Mouse (Mus musculus): ENCODE results near the gene Scn8a. TPM values are rescaled to one million over a fixed set of nuclear protein-coding genes. Genes with fewer than 3 reads are reported as not detected.

Scn8a gene
- polyA plus RNA-seq, 1 experiment: 107 TPM

DNA sequence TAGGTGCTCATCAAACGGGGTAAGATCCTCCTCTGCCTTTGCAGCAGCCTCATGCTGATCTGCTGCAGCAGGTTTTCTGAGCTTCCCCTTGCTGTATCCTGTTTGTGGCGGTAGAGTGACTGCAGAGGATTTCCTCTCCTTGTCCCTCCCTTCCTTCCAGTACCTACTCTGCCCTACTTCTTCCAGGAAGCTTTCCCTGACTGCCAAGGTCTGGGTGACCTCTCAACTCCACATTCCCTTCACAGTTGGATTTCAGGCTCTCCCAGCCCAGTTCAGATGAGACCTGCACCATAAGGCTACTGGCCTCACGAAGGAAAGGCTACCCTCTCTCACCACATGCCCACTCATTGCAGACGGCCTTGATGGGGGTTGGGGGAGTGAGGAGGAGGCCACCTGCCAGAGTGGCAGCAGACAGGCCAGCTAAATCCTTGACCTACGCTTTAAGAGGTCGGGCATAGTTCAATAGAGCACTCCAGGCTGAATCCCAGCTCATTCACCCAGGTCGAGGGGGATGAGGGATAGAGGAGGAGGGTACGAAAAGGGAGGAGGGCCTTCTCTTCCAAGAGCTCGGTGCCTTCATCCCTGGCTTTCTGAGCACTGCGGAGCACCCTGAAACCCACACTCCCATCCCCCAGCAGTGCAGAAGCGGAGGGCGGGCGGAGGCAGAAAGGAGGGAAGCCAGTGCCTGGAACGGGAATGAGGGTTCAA is 222.6 kb downstream of the Scn8a start:
- Histone ChIP-seq H3K27me3 (ENCODE audit: control insufficient read depth, insufficient read depth, low read length) (no peaks in the 10 kb centered on the region), H3K27ac (ENCODE audit: insufficient read depth, low read length) (no peak overlapping the region), H3K4me1 (ENCODE audit: control insufficient read depth, insufficient read depth, low read length) (no peaks in the 10 kb centered on the region), H3K4me3 (replicated peaks; ENCODE audit: insufficient read depth, low read depth, low read length) (no peak overlapping the region)
- TF ChIP-seq POLR2A (IDR thresholded peaks at IDR 0.05; ENCODE audit: borderline replicate concordance, insufficient read depth, low read length) (no peak), CTCF (IDR thresholded peaks at IDR 0.05; ENCODE audit: borderline replicate concordance, insufficient read depth, low read depth, low read length) (no peak)
- DNase-seq: no peak
- 56% methylated on average over 14 of the region's 14 CpGs for WGBS

DNA sequence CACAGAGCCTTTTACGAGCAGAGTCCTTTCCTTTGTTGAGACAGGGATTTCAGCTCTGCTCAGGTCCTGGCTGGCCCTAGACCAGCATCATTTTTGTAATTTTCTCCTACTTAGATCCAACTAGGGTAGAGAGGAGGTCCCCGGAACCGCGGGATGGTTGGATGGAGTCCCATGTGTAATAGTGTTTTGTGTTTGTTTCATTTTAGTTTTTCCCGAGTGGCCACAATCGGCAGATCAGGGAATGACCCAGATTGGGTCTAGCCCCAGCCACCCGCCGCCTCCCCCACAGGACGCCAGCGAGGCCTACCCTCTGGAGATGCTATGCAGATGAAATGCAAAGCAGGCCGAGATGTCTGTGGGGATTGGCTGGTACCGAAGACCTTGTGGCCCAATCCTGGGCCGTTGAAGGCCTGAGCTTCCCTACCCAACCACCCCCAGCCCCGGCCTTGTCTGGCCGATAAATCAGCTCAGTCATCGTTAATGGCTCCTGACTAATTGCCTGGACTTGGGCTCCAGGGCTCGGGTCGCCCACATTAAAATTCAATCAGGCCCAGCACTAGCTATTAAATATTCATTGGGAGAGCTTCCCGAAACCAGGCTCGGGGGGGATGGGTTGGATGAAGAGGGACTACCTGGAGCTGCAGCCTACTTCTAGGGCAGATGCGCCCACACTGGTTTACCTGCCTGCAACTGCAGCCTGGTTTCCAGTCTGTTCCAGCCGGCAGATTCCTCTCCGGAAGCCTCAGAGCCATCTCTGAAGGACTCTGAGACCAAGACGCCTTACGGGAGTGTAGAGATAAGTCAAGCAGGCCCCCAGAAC is 223.4 kb downstream of the Scn8a start:
- no peaks in the 10 kb centered on the region for H3K27me3 ChIP-seq (ENCODE audit: control insufficient read depth, insufficient read depth, low read length)
- DNase-seq: peak; percentile 35 to 53
- TF ChIP-seq POLR2A (IDR thresholded peaks at IDR 0.05; ENCODE audit: borderline replicate concordance, insufficient read depth, low read length): no peak
- no peak for TF ChIP-seq CTCF (IDR thresholded peaks at IDR 0.05; ENCODE audit: borderline replicate concordance, insufficient read depth, low read depth, low read length)
- no peak overlapping the region for H3K4me3 ChIP-seq (replicated peaks; ENCODE audit: insufficient read depth, low read depth, low read length)
- H3K27ac ChIP-seq (ENCODE audit: insufficient read depth, low read length): no peak overlapping the region
- WGBS: 53% methylated on average over 25 of the region's 25 CpGs
- peaks cover under 1% of the 10 kb centered on the region; the same call in 1 of the 2 replicates for H3K4me1 ChIP-seq (ENCODE audit: control insufficient read depth, insufficient read depth, low read length)

DNA sequence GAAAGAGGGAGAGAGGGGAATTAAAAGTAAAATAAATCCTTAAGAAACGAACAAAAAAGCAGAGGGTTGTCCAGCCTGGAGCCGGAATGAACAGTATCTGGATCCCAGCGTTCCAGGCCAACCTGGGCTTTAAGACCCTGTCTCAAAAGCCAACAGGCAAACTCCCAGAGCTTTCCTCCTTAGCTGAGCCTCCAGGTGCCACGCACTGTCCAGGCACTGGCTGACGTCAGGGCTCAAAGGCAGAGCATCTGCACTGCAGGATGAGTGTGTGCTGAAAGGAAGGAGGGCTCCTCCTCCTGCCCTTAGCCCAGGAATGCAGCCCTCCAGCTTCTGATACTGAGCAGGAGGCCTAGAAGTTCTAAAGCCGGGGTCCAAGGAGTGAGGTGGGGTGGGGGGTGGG is 224.3 kb downstream of the Scn8a start:
- 77% methylated on average over 6 of the region's 6 CpGs for WGBS

DNA sequence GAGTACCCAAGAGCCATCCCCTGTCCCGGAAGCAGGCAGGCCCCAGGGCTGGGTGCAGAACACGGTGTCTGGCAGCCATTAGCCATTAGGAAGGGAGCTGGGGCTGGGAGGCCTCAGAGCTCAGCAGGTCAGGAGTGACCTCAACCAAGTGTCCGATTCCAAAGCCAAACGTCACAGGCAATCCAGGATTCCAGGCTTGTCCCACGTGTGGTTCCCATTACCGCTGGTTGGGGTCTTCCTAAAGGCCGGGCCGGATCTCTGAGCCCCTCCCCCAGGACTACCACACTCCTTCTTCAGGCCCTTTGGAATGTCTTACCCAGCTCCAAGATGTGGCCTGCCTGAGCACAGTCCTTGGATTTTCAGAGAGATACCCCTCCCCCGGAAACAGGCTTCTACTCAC is 225.3 kb downstream of the Scn8a start:
- 77% methylated on average over 9 of the region's 9 CpGs for WGBS
- no peak overlapping the region for H3K27ac ChIP-seq (ENCODE audit: insufficient read depth, low read length)
- TF ChIP-seq POLR2A (IDR thresholded peaks at IDR 0.05; ENCODE audit: borderline replicate concordance, insufficient read depth, low read length) (no peak), CTCF (IDR thresholded peaks at IDR 0.05; ENCODE audit: borderline replicate concordance, insufficient read depth, low read depth, low read length) (no peak)

More for the DNA sequence above, 224.3 kb downstream of the Scn8a start:
- peaks cover 4% of the 10 kb centered on the region; the same call in 1 of the 2 replicates for H3K4me1 ChIP-seq (ENCODE audit: control insufficient read depth, insufficient read depth, low read length)
- DNase-seq: no peak
- no peaks in the 10 kb centered on the region for H3K27me3 ChIP-seq (ENCODE audit: control insufficient read depth, insufficient read depth, low read length)
- no peak overlapping the region for H3K4me3 ChIP-seq (replicated peaks; ENCODE audit: insufficient read depth, low read depth, low read length)
- H3K27ac ChIP-seq (ENCODE audit: insufficient read depth, low read length): no peak overlapping the region
- no peak for TF ChIP-seq POLR2A (IDR thresholded peaks at IDR 0.05; ENCODE audit: borderline replicate concordance, insufficient read depth, low read length)
- no peak for TF ChIP-seq CTCF (IDR thresholded peaks at IDR 0.05; ENCODE audit: borderline replicate concordance, insufficient read depth, low read depth, low read length)

DNA sequence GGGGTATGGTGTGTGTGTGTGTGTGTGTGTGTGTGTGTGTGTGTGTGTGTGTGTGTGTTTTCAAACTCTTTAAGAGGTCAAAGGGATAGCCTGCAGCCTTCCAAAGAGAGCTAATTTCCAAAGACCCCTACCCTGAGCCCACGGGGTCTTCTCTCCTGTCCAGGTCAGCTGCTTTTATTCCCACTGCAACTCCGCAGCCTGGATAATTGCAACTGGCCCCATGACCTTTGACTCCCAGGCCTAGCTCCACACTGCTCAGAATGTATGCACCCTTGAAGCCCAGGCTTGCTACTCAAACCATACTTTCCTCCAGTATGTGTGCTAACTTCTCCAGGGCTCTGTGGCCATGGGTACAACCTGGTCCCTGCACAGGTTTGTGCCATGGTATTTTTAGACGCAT is 225.7 kb downstream of the Scn8a start:
- Histone ChIP-seq H3K27ac (ENCODE audit: insufficient read depth, low read length) (no peak overlapping the region), H3K4me3 (replicated peaks; ENCODE audit: insufficient read depth, low read depth, low read length) (no peak overlapping the region), H3K4me1 (ENCODE audit: control insufficient read depth, insufficient read depth, low read length) (peaks cover 4% of the 10 kb centered on the region; the same call in 1 of the 2 replicates), H3K27me3 (ENCODE audit: control insufficient read depth, insufficient read depth, low read length) (no peaks in the 10 kb centered on the region)
- no peak for DNase-seq
- no peak for TF ChIP-seq POLR2A (IDR thresholded peaks at IDR 0.05; ENCODE audit: borderline replicate concordance, insufficient read depth, low read length)
- no peak for TF ChIP-seq CTCF (IDR thresholded peaks at IDR 0.05; ENCODE audit: borderline replicate concordance, insufficient read depth, low read depth, low read length)
- WGBS: 72% methylated on average over 3 of the region's 3 CpGs

More for the DNA sequence above, 225.3 kb downstream of the Scn8a start:
- peaks cover 4% of the 10 kb centered on the region; the same call in 1 of the 2 replicates for H3K4me1 ChIP-seq (ENCODE audit: control insufficient read depth, insufficient read depth, low read length)
- no peak for DNase-seq
- H3K27me3 ChIP-seq (ENCODE audit: control insufficient read depth, insufficient read depth, low read length): no peaks in the 10 kb centered on the region
- H3K4me3 ChIP-seq (replicated peaks; ENCODE audit: insufficient read depth, low read depth, low read length): no peak overlapping the region

Other genes starting within 250 kb of the Scn8a start
- gene Smagp, start 232.9 kb upstream of the Scn8a start, polyA plus RNA-seq (2012; rRNA removed): 3.3 and 3.7 TPM in 2 replicates
- gene Bin2, start 200.3 kb upstream of the Scn8a start, polyA plus RNA-seq (2012; rRNA removed): 3.0 and 4.1 TPM in 2 replicates
- 6.5 and 8.3 TPM in 2 replicates for gene Cela1, start 181.9 kb upstream of the Scn8a start, polyA plus RNA-seq (2012; rRNA removed)
- 9.0 and 13.1 TPM in 2 replicates for gene Galnt6, start 140.5 kb upstream of the Scn8a start, polyA plus RNA-seq (2012; rRNA removed)
- 30.1 and 31.2 TPM in 2 replicates for gene Slc4a8, start 108.1 kb upstream of the Scn8a start, polyA plus RNA-seq (2012; rRNA removed)
- gene Gm47841, start 177.5 kb downstream of the Scn8a start, polyA plus RNA-seq (2012; rRNA removed): not detected in 2 replicates
- 2.5 and 2.7 TPM in 2 replicates for gene Fignl2, start 208.7 kb downstream of the Scn8a start, polyA plus RNA-seq (2012; rRNA removed)
- 0.10 and 0.33 TPM in 2 replicates for gene Ankrd33, start 245.9 kb downstream of the Scn8a start, polyA plus RNA-seq (2012; rRNA removed)

Measured in cerebellum, adult 2 months (tissue).